Mouse (Mus musculus) left cerebral cortex, postnatal 14 days (tissue): ENCODE results near the gene Slc9a9. TPM values are rescaled to one million over a fixed set of nuclear protein-coding genes. Genes with fewer than 3 reads are reported as not detected.
A peak's percentile ranks its signal among the peaks of the same experiment; 100 is the strongest.

Experiments used
- DNase-seq, 2 experiments: peaks; one replicate each; pipeline ENCODE4 v3.0.0; 2021 to 2022; ENCODE audit warnings: low spot score in 2 of 2, mixed read lengths in 1 of 2
- intact Hi-C: fragments of 180-260 bp; cut with DNase I; formaldehyde crosslinking; loops from one replicate; pipeline ENCODE4 v1.15.1; 2025
- total RNA-seq, 2 experiments: library from RNA; stranded (reverse); gene quantifications; 2 replicates each; pipeline ENCODE4 v1.2.3; 2021

The Slc9a9 gene
- total RNA-seq, 2 experiments from 2014 or later, result 14.8 to 16.1 TPM

GRCm38 (mm10) chr9:95194158-95194557, 524.4 kb downstream of the Slc9a9 start:
- intact Hi-C loops, result no loop called here

DNA sequence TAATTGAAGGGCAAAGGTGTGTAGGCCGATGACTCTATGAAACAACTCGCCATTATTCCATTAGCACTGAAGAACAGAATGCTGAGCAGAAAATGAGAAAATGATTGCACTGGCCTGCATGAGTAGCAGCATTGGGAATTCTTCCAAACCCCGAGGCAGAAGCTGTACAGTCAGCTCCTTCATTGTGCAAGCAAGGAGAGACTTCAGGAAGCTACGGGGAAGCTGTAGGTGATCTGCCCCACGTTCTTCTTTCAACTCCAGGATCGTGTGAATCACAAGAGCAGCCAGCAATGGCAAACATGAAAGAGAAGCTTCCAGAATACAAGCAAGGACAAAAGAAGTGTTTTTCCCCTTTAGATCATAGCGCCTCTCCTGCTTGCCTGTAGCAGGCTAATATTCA, 538.0 kb downstream of the Slc9a9 start:
- no peak for DNase-seq
- intact Hi-C loops, result no loop called here

More at GRCm38 (mm10) chr9:95194158-95194557, 524.4 kb downstream of the Slc9a9 start:
- peak; percentile 18 to 39 for DNase-seq

DNA sequence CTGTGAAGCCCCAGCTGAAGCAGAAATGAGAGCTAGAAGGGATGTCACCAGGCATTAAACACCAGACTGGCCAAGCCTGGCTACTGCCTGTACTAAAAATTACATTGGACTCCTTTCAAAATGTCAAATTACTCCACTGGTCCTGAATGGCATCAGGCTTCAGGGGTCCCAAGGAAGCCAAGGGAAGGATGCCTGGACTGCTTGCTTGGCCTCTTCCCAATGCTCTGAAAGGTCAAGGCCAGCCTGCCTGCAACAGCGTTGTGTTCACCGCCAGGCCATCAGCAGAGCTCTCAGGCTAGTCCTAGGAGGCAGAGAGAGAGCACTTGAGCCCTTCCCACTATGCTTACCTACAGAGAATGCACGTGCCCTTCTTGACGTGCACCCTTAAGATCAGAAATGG, 539.0 kb downstream of the Slc9a9 start:
- DNase-seq, result no peak
- intact Hi-C loops, result no loop called here

DNA sequence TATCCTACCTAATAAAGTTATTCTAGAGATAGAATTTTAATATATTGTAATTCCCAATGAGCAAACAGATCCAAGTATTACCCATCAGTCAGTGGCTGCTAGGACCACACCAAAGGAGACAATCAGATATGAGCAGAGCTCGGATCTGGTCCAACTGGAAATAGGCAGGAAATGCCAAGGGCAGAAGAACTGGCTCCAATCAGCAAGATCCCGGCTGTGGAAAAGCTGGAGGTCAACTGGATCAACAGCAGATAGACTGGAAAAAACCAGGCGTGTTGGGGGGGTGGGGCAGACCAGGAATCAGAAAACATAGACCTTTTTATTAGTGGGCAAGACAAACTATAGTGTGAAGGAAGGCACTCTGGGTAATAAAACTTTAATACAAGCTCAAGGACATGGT, 550.3 kb downstream of the Slc9a9 start:
- intact Hi-C loops, result no loop called here
- no peak for DNase-seq

- intact Hi-C loops, result no loop called here
- no peak for DNase-seq
Observed at GRCm38 (mm10) chr9:95221310-95221709, 551.6 kb downstream of the Slc9a9 start.

DNA sequence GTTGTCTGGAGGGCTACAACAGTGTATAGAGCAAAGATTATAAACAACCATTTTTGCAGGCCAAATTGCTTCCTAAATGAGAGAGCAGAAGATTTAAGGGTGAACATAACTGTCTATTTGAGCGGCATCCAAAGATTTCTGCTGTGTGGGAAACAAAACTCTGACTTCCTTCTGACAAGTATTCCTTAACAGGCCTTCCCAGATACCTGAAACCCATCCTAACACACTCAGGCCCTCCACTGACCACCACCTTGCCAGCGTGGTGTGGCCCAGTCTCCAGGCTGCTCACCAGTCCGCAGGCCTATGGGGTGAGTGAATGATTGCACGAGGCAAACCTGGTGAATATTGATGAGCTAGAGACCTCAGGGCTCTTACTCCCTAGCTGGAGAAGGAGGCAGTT, 557.3 kb downstream of the Slc9a9 start:
- DNase-seq, result no peak
- intact Hi-C loops, result no loop called here

DNA sequence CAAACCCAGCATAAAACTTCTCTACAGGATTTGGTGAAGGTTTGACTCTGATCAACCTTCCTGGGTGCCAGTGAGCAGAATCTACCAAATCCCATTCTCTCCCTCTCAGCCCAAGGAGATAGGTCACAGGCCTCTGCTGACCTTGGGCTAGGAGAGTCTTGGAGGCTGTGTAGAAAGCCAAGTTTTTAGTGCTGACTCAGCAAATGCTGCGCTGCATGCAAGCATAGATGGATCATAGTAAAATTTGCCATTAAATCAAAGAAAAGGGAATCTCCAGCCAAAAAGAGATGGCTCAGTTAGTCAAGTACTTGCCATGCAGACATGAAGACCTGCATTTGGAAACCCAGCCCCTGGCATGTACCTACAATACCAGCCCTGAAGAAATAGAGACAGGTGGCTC, 558.4 kb downstream of the Slc9a9 start:
- intact Hi-C loops, result no loop called here
- DNase-seq, result no peak

DNA sequence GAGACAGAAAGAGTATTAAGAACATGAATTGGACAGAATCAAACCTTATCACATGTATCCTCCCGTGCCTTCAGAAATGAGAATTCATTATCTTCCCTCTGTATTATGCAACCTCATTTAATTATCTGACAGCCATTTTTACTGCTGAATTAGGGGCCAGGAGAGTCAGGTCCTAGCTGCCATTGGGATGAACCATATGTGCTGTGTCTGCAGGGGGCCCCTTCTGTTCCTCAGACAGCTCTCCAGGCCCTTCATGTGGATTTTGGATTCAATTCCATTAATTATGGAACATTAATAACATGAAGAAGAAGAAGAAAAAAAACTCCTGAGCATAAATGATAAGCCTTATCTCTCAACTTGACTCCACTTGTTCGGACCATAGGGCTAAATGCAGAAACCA, 559.4 kb downstream of the Slc9a9 start:
- intact Hi-C loops, result no loop called here
- no peak for DNase-seq

- DNase-seq, result no peak
Observed at GRCm38 (mm10) chr9:95239900-95240299, 570.2 kb downstream of the Slc9a9 start.

DNA sequence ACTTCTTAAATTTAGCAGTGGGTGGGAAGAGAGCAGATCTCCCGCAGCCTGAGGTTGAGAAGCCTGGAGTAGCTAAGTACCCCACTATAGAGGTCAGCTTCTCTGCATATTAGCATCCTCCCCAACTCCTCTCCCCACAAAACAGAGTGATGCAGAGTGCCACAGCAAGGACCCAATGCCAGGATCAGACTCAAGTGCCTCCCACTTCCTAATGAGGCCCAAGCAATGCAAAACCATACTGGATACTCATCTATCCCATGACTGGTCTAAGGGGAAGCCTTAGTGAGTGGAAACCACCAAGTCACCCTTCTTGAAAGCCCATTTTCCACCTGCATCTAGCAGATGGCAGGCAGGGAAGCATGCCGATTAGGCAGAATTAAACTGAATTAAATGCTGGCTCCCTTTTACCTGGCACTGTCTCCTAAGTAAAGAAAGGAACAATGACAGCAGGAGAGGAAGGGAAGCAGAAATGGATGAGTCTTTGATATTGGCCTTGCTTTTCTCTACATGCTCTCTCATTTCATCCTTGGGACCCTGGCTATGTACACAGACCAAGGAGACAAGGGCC, 573.0 kb downstream of the Slc9a9 start:
- intact Hi-C loops, result no loop called here
- DNase-seq, result no peak

More at GRCm38 (mm10) chr9:95239900-95240299, 570.2 kb downstream of the Slc9a9 start:
- intact Hi-C loops, result no loop called here

GRCm38 (mm10) chr9:95254162-95254561, 584.5 kb downstream of the Slc9a9 start:
- intact Hi-C loops, result loop anchor here (5.0 kb wide), 1 partner anchor 507 kb away; no protein-coding TSS in a partner anchor
- no peak for DNase-seq

GRCm38 (mm10) chr9:95255844-95256243, 586.1 kb downstream of the Slc9a9 start:
- no peak for DNase-seq
- intact Hi-C loops, result no loop called here

DNA sequence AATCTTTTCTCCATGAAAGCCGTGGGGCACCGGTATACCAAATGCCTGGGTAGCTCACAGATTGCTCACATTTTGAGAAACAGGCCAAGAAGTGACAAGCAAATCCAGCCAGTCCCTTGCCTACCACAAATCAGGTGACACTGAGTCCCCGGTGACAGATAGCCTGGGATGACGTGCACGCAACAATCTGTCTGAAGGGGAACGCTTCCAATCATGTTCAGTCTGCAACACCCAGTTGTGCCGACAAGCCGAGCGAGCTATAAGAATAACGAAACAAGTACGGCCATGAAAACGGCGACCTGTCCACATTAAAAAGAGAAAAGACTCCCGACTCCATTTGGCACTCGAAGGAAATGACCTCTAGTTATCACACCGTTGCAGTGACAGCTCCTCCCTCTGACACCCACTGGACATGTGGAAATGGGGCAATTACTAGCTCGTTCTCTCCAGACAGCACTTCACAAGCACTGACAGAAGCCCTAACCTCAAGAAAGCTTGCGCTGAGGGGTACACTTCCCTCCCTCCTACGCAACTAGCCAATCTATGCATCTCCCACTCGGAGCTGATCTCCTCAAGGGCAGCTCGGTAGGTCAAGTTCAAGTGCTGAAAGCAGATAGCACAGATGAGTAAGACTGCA, 587.1 kb downstream of the Slc9a9 start:
- DNase-seq, result no peak
- intact Hi-C loops, result no loop called here

DNA sequence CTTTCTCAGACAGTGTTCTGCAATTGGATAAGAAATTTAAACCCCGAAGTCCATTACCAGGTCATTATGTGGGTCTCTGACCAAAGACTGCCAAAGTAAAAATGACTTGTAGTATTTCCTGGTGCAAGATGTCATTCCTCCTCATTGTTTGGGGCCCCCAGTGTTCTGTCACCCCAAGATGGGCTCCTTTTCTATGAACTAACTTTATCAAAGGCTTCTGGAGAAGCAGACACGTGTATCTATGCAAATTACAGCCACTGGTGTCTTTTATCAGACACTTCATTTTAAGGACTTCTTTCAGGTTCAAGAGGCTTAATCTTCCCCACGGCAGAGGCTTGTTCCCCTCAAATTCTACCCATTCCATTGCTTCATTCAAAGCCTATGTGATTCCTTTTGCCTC, 593.1 kb downstream of the Slc9a9 start:
- DNase-seq, result no peak
- intact Hi-C loops, result no loop called here

DNA sequence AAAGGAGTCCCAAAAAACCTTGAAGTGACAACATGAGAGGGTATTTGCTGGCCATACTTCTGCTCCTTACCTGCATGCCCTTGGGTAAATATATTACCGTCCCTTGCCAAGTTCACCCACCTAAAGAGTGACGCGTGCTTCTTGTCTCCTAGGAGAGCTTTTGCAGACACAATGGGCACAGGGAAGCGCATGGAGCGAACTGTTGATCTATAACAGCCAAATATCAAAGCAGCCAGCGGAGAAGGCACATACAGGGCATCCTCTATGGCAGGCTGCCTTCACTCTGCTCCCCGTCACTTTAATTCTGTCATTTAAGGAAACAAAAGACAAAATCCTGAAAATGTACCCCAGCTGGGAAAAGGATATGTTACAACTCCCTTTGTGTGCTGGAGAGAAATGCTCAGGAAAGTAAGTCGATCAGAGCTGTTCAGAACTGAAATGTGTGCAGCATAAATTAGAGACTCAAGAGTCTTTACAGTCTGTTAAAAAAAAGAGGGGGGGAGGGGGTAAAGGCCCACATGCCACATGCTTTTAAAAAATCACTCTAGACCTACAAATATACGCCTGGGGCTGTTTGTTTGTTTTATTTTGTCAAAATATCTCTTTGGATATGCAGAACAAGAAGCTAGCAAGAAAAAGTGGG, 594.3 kb downstream of the Slc9a9 start:
- DNase-seq, result no peak
- intact Hi-C loops, result no loop called here

GRCm38 (mm10) chr9:95266179-95266578, 596.5 kb downstream of the Slc9a9 start:
- intact Hi-C loops, result no loop called here
- DNase-seq, result no peak

DNA sequence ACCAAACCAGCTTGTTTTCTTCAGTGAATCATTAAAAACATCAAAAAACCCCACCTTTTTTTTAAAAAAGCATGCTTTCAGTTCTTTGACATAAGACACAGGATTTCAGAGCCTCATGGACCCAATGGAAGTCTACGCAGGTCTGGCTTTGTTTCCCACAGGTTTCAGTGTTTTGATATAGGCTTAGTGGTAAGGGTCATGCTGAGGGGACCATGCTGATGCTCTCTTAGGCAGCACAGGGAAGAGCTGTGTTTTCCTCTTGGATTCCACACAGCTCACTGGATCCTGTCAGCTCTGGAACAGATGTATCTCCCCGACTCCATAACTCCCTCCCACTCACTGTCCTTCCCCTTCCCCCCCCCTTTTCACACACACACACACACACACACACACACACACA, 597.2 kb downstream of the Slc9a9 start:
- peak in 1 of 2 experiments; percentile 1 for DNase-seq
- intact Hi-C loops, result no loop called here

GRCm38 (mm10) chr9:95279590-95280344, 610.1 kb downstream of the Slc9a9 start:
- DNase-seq, result peak in 1 of 2 experiments; percentile 39
- intact Hi-C loops, result no loop called here
